Mouse (Mus musculus) kidney, adult 10 weeks (tissue): ENCODE measurements around the gene Olfr449. TPM values are rescaled to one million over a fixed set of nuclear protein-coding genes. Genes with fewer than 3 reads are reported as not detected.

Source experiments
- polyA plus RNA-seq: library from polyadenylated mRNA; stranded (reverse); fragments of 350-450 nt; fragmentation: Illumina TruSeq; extraction: RNeasy Lipid Tissue Mini Kit (QIAGEN cat#74804); gene quantifications from one replicate; pipeline ENCODE4 v1.2.3, GENCODE M21; 2014; ENCODE audit warnings: low read depth, low replicate concordance

Olfr449 gene
- not detected for polyA plus RNA-seq

DNA sequence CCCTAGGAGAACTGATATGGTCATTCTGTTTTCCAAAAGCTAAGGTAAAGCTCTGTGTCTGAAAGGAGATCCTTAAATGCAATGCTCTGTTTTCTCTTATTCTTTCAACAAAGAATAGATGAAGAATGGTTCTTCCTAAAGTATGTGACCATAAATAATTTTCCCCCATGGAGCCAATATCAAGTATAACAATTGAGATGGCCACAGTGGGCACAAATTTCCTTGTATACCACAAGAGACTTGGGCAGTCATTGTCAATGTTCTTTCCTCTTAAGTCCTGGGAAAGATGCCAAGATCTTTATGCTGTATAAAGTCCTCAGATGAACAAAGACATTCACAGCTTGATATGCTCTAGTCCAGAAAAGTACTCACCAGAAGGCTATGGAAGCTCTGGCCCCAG is at the start of gene Olfr449:
Gene Olfr449 (plus strand): TSS at position 301 of the 400 bp plus-strand sequence.

DNA sequence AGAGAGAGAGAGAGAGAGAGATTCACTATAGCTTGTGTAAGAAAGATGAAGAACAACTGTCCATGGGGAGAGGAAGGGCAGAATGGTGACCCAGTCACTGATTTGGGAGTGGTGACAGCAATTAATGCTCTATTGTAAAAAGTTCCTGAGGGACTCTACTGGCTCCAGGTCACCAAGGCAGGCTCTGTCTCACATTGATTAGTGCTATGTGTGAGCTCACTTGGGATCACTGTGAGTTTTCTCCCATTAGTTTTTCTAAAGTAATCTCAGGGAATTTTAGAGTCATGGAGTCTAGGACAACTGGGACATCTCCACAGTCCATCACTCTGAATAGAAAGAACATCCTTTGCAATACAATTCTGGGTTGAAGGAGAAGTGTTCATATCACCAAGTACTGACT is 49.4 kb upstream of the Olfr449 start, which contains the start of gene Olfr452:
Gene Olfr452 (plus strand): TSS at position 301 of the 400 bp plus-strand sequence.

DNA sequence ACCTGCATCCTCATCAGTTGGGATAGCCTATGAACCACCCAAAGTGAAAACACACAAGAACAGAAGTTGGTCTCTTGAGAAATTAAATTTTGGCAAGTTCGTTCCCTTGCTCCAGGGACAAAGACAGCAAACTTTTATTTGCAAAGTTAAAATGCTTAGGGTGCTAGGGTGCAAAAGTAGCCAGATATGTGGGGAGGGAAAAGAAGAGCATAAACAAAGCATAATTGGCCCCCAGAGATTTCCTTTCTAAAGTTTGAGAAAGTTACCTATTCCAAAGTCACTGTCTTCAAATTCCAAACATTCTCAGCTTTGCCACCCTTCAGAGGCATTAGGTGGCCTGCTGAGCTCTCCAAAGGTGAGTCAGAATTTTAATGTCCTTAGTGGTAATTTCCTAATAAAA is 22.5 kb upstream of the Olfr449 start, which contains the start of gene Olfr450:
Gene Olfr450 (plus strand): TSS at position 301 of the 400 bp plus-strand sequence.

Other genes with a start within 250 kb of the Olfr449 start
- gene Tcaf3, start 236.7 kb upstream of the Olfr449 start, polyA plus RNA-seq = not detected
- 2.4 TPM for gene Tcaf2, start 189.1 kb upstream of the Olfr449 start, polyA plus RNA-seq
- 20.3 TPM for gene Tcaf1, start 124.3 kb upstream of the Olfr449 start, polyA plus RNA-seq
- gene Olfr453, start 95.0 kb upstream of the Olfr449 start, polyA plus RNA-seq = not detected
- not detected for gene Olfr38, start 78.0 kb upstream of the Olfr449 start, polyA plus RNA-seq
- gene Olfr452, start 49.3 kb upstream of the Olfr449 start, polyA plus RNA-seq = not detected
- gene Olfr450, start 22.4 kb upstream of the Olfr449 start, polyA plus RNA-seq = not detected
- gene Olfr448, start 56.1 kb downstream of the Olfr449 start, polyA plus RNA-seq = not detected
- not detected for gene Olfr447, start 74.5 kb downstream of the Olfr449 start, polyA plus RNA-seq
- not detected for gene Olfr446, start 87.0 kb downstream of the Olfr449 start, polyA plus RNA-seq
- gene Olfr444, start 114.7 kb downstream of the Olfr449 start, polyA plus RNA-seq = not detected